Mouse (Mus musculus): ENCODE results near the gene Ctnnal1. TPM values are rescaled to one million over a fixed set of nuclear protein-coding genes. Genes with fewer than 3 reads are reported as not detected.
A peak's percentile ranks its signal among the peaks of the same experiment; 100 is the strongest.

The Ctnnal1 gene
- polyA plus RNA-seq, 1 experiment = 13.4 TPM

GRCm38 (mm10) chr4:56861551-56861950, 3.4 kb downstream of the Ctnnal1 start:
- no peak for DNase-seq (ENCODE audit: low read depth)

DNA sequence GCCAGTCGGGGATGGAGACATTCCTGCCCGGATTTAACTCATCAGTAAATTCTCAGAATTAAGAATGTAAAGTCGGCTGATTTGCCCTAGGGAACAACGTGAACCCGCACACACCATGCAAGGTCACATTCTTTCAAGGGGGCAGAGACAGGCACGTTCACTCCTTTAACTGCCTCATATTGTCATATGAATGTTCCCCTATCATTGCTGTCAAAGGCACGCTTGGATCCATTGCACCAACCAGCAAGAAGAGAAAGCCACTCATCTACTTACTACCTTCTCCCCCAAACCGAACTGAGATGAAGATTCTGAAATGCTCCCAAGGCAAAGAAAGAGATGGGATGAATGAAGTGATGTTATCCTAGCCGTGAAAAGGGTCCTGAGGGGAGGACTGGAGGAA, 6.3 kb downstream of the Ctnnal1 start:
- DNase-seq (ENCODE audit: low read depth) = no peak

GRCm38 (mm10) chr4:56856371-56856949, 8.5 kb downstream of the Ctnnal1 start:
- no peak for DNase-seq (ENCODE audit: low read depth)

DNA sequence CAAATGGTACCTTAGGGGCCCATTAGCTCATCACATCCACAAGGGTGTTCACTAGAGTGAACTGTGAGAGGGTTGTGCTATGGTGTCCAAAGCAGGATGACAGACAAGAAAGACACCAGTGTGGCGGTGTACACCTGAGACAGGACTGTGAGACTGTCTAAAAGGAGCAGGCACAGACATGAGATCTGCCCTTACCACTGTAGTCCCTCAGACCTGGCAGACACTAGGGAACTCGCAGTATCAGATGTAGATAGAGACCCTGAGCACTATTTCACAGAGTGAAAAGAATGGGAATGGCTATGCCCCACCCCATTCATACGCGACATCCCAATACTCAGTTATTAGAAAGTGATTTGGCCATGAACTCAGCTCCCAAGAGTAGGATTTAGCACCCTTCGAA, 9.1 kb downstream of the Ctnnal1 start:
- DNase-seq (ENCODE audit: low read depth) = no peak

GRCm38 (mm10) chr4:56850724-56851123, 14.3 kb downstream of the Ctnnal1 start:
- no peak for DNase-seq (ENCODE audit: low read depth)

DNA sequence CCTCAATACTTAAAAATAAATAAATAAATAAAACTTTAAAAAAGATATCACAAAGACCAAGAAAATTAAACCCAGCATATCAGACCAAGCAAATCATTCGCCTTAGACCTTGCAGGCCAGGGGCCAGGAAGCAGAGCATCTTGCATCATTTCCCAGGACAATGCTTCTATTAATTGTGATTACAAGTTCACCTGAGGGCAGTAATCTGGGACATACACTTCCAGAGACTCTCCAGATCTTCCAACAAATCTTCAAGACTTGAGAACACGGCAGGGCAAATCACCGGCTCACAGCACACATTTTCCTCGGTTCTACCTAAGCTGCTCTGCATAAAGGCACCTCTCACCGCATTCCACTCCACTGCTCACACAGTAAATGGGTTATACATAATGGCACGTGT, 16.9 kb downstream of the Ctnnal1 start:
- DNase-seq (ENCODE audit: low read depth) = peak; percentile 82

DNA sequence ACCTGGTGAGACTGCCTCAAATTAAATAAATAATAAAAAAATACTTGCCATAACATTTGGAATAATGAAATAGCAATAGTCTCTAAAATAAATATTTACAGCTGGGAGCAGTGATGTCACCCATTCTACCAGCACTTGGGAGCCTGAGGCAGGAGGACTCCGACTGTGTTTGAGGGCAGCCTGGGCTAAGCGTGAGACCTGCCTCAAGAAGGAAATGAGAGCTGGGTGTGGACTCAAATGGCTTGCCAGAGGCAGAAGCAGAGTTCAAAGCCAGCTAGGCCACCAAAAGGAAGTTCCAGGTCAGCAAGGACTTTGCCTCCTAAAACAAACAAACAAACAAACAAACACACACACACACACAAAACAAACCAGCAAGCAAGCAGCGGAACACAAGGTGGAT, 17.6 kb downstream of the Ctnnal1 start:
- DNase-seq (ENCODE audit: low read depth) = no peak

GRCm38 (mm10) chr4:56845896-56846533, 19.0 kb downstream of the Ctnnal1 start:
- no peak for DNase-seq (ENCODE audit: low read depth)

DNA sequence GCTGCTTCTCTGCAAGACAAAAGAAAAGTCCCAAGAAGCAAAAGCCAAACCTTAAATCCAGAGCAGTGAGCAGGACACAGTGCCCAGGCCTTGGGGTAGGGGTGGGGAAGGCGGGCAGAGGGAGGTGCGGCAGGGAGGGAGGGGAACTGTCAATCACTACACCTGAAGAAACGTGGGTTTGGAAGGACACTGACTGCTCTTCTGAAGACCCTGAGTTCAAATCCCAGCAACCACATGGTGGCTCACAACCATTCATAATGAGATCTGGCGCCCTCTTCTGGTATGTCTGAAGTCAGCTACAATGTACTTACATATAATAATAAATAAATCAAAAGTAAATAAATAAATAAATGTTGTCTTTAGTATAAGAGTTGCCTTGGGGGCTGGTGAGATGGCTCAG, 20.1 kb downstream of the Ctnnal1 start:
- no peak for DNase-seq (ENCODE audit: low read depth)

GRCm38 (mm10) chr4:56843963-56844362, 21.0 kb downstream of the Ctnnal1 start:
- DNase-seq (ENCODE audit: low read depth) = no peak

GRCm38 (mm10) chr4:56842501-56842900, 22.5 kb downstream of the Ctnnal1 start:
- DNase-seq (ENCODE audit: low read depth) = no peak

GRCm38 (mm10) chr4:56840297-56840696, 24.7 kb downstream of the Ctnnal1 start:
- no peak for DNase-seq (ENCODE audit: low read depth)

GRCm38 (mm10) chr4:56837661-56838060, 27.3 kb downstream of the Ctnnal1 start:
- no peak for DNase-seq (ENCODE audit: low read depth)

GRCm38 (mm10) chr4:56831998-56832397, 33.0 kb downstream of the Ctnnal1 start:
- no peak for DNase-seq (ENCODE audit: low read depth)

DNA sequence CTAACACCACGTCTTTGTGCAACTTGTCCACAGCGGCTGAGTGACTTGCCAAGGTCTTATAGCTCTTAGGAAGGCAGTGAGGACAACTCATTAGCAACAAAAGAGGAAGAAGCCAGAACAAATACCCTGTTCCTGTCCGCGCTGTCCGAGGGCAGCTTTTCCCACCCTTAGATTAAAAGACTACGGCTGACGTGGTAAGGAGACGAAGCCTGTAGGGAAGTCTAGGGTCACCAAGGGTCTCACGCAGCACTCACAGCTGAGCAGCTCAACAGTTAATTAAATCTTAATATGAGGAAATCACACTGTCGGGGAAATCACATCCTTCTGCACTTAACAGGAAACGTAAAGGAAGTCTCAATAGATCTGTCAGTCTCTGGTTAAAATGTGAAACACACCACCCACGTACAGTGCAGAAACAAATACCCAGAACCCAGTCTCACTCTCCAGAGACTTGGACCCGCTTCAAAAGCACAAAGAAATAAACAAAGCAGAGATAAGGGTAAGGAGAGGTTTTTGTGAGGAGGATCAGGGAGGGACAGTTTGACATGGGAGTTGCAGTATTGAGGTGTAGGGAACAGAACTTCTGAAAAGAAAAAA, 33.9 kb downstream of the Ctnnal1 start:
- DNase-seq (ENCODE audit: low read depth) = no peak

GRCm38 (mm10) chr4:56829511-56829921, 35.5 kb downstream of the Ctnnal1 start:
- DNase-seq (ENCODE audit: low read depth) = no peak

- no peak for DNase-seq (ENCODE audit: low read depth)
Observed at GRCm38 (mm10) chr4:56828932-56829331, 36.1 kb downstream of the Ctnnal1 start.

DNA sequence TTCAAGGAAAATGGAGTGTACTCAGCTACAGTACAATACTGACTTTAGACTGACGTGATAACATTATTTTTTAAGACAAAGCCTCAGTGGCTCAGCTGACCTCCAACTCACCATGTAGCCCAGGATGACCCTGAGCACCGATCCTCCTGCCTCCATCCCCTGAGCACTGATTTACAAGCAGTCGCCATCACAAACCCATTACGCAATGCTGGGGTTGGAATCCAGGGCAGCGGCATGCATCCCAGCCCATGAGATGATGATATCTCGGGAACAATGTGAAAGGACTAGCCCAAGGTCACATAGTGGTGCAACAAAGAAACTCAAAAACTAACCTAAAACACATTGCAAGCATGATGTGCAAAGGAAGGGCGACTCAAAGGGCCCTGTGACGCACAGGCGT, 40.8 kb downstream of the Ctnnal1 start:
- no peak for DNase-seq (ENCODE audit: low read depth)

GRCm38 (mm10) chr4:56820017-56820550, 44.9 kb downstream of the Ctnnal1 start:
- no peak for DNase-seq (ENCODE audit: low read depth)

GRCm38 (mm10) chr4:56815131-56815530, 49.9 kb downstream of the Ctnnal1 start:
- no peak for DNase-seq (ENCODE audit: low read depth)

DNA sequence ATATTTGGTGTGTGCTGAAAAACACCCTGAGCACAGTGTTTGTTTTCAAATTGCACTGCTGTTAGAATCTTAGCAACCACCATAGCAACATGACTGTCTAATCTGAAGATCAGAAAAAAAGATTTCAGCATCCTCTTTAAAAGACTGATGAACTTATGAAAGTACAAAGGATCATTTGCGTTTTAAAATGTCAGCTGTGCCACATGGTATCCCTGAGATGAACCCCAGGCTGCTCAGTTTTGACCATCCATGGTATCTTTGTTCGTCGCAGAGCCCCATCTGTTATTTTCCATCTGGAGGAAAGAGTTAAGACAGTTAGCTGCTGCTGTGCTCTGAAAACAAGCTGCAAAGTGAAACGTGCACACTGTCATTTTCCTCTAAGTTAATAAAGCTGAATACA, 52.9 kb downstream of the Ctnnal1 start:
- DNase-seq (ENCODE audit: low read depth) = no peak

DNA sequence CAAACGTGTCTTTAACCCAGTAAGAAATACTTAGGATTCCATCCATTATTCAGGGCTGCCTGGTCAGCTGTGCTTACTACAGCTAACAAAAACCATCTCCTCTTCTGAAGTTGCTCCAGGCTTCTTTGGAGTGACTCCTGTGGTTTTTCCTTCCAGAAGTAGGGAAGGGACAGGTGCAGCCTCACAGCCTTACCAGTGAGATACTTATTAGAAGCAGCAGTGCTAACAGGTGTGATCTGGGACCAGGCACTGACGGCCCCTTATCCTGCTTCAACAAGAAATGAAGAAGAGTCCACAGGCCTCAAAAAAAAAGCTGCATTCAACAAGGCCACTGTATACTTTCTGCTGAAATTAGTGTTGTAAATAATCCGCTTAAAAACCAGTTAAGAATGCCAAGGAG, 53.3 kb downstream of the Ctnnal1 start:
- DNase-seq (ENCODE audit: low read depth) = no peak

- no peak for DNase-seq (ENCODE audit: low read depth)
Observed at GRCm38 (mm10) chr4:56809050-56809449, 55.9 kb downstream of the Ctnnal1 start.
